Mouse (Mus musculus): ENCODE measurements at regions not wholly inside any gene's neighbourhood (a gene's known extent, or its start where the extent isn't known, plus 50 kb on each side); places are given as distances from the start of the nearest gene placed in this dataset.

DNA sequence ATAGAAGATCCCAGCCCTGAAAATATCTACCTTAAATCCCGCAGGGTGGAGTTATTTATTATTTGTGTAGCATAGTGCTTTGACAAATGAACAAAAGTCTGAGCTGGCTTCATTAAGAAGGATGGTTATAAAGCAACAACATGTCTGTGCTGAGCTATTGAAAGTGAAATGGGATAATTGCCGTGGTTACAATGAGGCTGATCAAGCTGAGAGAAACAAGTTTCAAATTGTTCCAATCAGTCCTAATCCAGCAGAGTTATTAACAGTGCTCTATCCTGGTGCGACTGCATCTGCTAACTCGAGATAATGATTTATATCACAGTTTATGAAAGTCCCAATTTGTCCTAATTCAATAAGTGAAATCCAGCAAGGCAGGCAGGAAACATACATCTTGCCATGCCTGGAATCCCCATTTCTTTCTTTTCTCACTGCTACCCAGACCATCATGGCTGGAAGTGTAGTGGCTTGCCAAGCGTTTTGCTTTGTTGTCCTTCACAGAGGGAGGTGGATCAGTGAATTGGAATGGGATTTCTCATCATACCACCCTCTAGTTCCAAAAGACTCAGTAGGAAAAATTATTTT lies 787.2 kb downstream of the Tlr4 start:
- TF ChIP-seq SIN3A (IDR thresholded peaks at IDR 0.05; ENCODE audit: low read length), result no peak
- no peak for TF ChIP-seq SMC3 (IDR thresholded peaks at IDR 0.05; ENCODE audit: low read depth, low read length)
- TF ChIP-seq ZMIZ1 (IDR thresholded peaks at IDR 0.05; ENCODE audit: low read depth, low read length), result no peak
- TF ChIP-seq POLR2A (IDR thresholded peaks at IDR 0.05; ENCODE audit: control insufficient read depth in 1 of 2, insufficient read depth in 1 of 2, low read depth in 1 of 2, low read length in 2 of 2, poor library complexity in 1 of 2), result no peak
- no peak for TF ChIP-seq CTCF (IDR thresholded peaks at IDR 0.05 in 2 of 3, conservative IDR thresholded peaks at IDR 0.05 in 1 of 3; ENCODE audit: control insufficient read depth in 1 of 3, insufficient read depth in 1 of 3, low read depth in 2 of 3, low read length in 3 of 3, poor library complexity in 1 of 3, severe bottlenecking in 1 of 3)
- no peak for TF ChIP-seq CHD2 (IDR thresholded peaks at IDR 0.05; ENCODE audit: low read length)
- no peak for TF ChIP-seq TAL1 (IDR thresholded peaks at IDR 0.05; ENCODE audit: low read length)
- no peak for TF ChIP-seq MXI1 (IDR thresholded peaks at IDR 0.05; ENCODE audit: low read depth, low read length)
- no peak for TF ChIP-seq ETS1 (IDR thresholded peaks at IDR 0.05; ENCODE audit: low read depth, low read length)
- no peak for TF ChIP-seq GABPA (IDR thresholded peaks at IDR 0.05; ENCODE audit: low read depth, low read length)
- no peak for TF ChIP-seq HCFC1 (IDR thresholded peaks at IDR 0.05; ENCODE audit: low read depth, low read length)
- TF ChIP-seq POLR2AphosphoS5 (IDR thresholded peaks at IDR 0.05; ENCODE audit: borderline replicate concordance, low read depth, low read length), result no peak
- TF ChIP-seq MAFK (IDR thresholded peaks at IDR 0.05; ENCODE audit: borderline replicate concordance, low read depth, low read length), result no peak
- TF ChIP-seq ZNF384 (IDR thresholded peaks at IDR 0.05; ENCODE audit: low read depth, low read length), result no peak

Data from MEL (cell line).